Mouse (Mus musculus): ENCODE results near the gene Cd81.

Gene Cd81

GRCm38 (mm10) chr7:143020764-143021163, 31.8 kb upstream of the Cd81 start:
- DNase-seq (ENCODE audit: low spot score): no peak

GRCm38 (mm10) chr7:143021356-143022164, 31.0 kb upstream of the Cd81 start:
- DNase-seq (ENCODE audit: low spot score): no peak

- DNase-seq (ENCODE audit: low spot score): no peak
Measured at GRCm38 (mm10) chr7:143023499-143023898, 29.0 kb upstream of the Cd81 start.

- no peak for DNase-seq (ENCODE audit: low spot score)
Measured at GRCm38 (mm10) chr7:143024293-143024692, 28.2 kb upstream of the Cd81 start.

GRCm38 (mm10) chr7:143025496-143025895, 27.0 kb upstream of the Cd81 start:
- DNase-seq (ENCODE audit: low spot score): no peak

GRCm38 (mm10) chr7:143027196-143027595, 25.3 kb upstream of the Cd81 start:
- DNase-seq (ENCODE audit: low spot score): no peak

- no peak for DNase-seq (ENCODE audit: low spot score)
Measured at GRCm38 (mm10) chr7:143031816-143032215, 20.7 kb upstream of the Cd81 start.

- DNase-seq (ENCODE audit: low spot score): no peak
Measured at GRCm38 (mm10) chr7:143033581-143033980, 19.0 kb upstream of the Cd81 start.

GRCm38 (mm10) chr7:143034112-143034511, 18.4 kb upstream of the Cd81 start:
- no peak for DNase-seq (ENCODE audit: low spot score)

- DNase-seq (ENCODE audit: low spot score): no peak
Measured at GRCm38 (mm10) chr7:143034519-143035450, 17.8 kb upstream of the Cd81 start.

- no peak for DNase-seq (ENCODE audit: low spot score)
Measured at GRCm38 (mm10) chr7:143036787-143037186, 15.8 kb upstream of the Cd81 start.

- DNase-seq (ENCODE audit: low spot score): no peak
Measured at GRCm38 (mm10) chr7:143037306-143037705, 15.2 kb upstream of the Cd81 start.

GRCm38 (mm10) chr7:143038174-143038931, 14.2 kb upstream of the Cd81 start:
- no peak for DNase-seq (ENCODE audit: low spot score)

GRCm38 (mm10) chr7:143040561-143040960, 12.0 kb upstream of the Cd81 start:
- DNase-seq (ENCODE audit: low spot score): no peak

GRCm38 (mm10) chr7:143041138-143041822, 11.3 kb upstream of the Cd81 start:
- DNase-seq (ENCODE audit: low spot score): no peak

GRCm38 (mm10) chr7:143042089-143042488, 10.4 kb upstream of the Cd81 start:
- DNase-seq (ENCODE audit: low spot score): no peak

- DNase-seq (ENCODE audit: low spot score): no peak
Measured at GRCm38 (mm10) chr7:143042897-143043300, 9.6 kb upstream of the Cd81 start.

- DNase-seq (ENCODE audit: low spot score): no peak
Measured at GRCm38 (mm10) chr7:143044049-143044825, 8.3 kb upstream of the Cd81 start.

GRCm38 (mm10) chr7:143044826-143045206, 7.7 kb upstream of the Cd81 start:
- DNase-seq (ENCODE audit: low spot score): no peak

- no peak for DNase-seq (ENCODE audit: low spot score)
Measured at GRCm38 (mm10) chr7:143046358-143046757, 6.2 kb upstream of the Cd81 start.

- DNase-seq (ENCODE audit: low spot score): no peak
Measured at GRCm38 (mm10) chr7:143049331-143049730, 3.2 kb upstream of the Cd81 start.

Measured in urinary bladder, postnatal 10 days (tissue).